Mouse (Mus musculus) midbrain, embryonic 12.5 days (tissue): Measurements from ENCODE around the gene Pde4dip. TPM values are rescaled to one million over a fixed set of nuclear protein-coding genes. Genes with fewer than 3 reads are reported as not detected.

Experiments used
- ATAC-seq: fragments of 200-750 bp; cut with Nextera tagmentation; 2 replicates; pipeline ENCODE4 v1.8.0; 2017; ENCODE audit warnings: low read depth, moderate TSS enrichment, moderate library complexity; ENCODE audit not compliant: low FRiP score
- H3K27ac ChIP-seq: fragments of 300-500 bp; sonication (generic); replicated peaks from 2 replicates; pipeline ENCODE4 v1.5.1; 2016; ENCODE audit warnings: mild to moderate bottlenecking
- H3K27me3 ChIP-seq: fragments of 300-500 bp; sonication (generic); 2 replicates; pipeline ENCODE4 v1.6.1; 2016; ENCODE audit warnings: mild to moderate bottlenecking
- H3K36me3 ChIP-seq: fragments of 300-500 bp; sonication (generic); 2 replicates; pipeline ENCODE4 v1.6.1; 2016
- H3K4me1 ChIP-seq: fragments of 300-500 bp; sonication (generic); 2 replicates; pipeline ENCODE4 v1.6.1; 2016
- H3K4me2 ChIP-seq: fragments of 300-500 bp; sonication (generic); replicated peaks from 2 replicates; pipeline ENCODE4 v1.6.1; 2016; ENCODE audit warnings: mild to moderate bottlenecking, moderate library complexity
- H3K4me3 ChIP-seq: fragments of 300-500 bp; sonication (generic); 2 replicates; pipeline ENCODE4 v1.5.1; 2016; ENCODE audit warnings: mild to moderate bottlenecking
- H3K9ac ChIP-seq: fragments of 300-500 bp; sonication (generic); replicated peaks from 2 replicates; pipeline ENCODE4 v1.6.1; 2016; ENCODE audit warnings: mild to moderate bottlenecking, moderate library complexity
- H3K9me3 ChIP-seq: fragments of 300-500 bp; sonication (generic); 2 replicates; pipeline ENCODE4 v1.6.1; 2016; ENCODE audit warnings: mild to moderate bottlenecking
- WGBS: fragments of 180-500 bp; shearing (Covaris S2); methylation state at CpG from one replicate; pipeline ENCODE4 v1.1.7; 2016; 5-methylcytosine and 5-hydroxymethylcytosine counted together
- polyA plus RNA-seq: library from polyadenylated mRNA; unstranded; fragments of >200 nt; fragmentation: Nextera tagmentation; extraction: Ambion mirVana; gene quantifications from 2 replicates; pipeline ENCODE4 v1.2.1, GENCODE M21; 2016

Pde4dip gene
- polyA plus RNA-seq, 1 experiment from 2014 or later: 38.1 TPM

DNA sequence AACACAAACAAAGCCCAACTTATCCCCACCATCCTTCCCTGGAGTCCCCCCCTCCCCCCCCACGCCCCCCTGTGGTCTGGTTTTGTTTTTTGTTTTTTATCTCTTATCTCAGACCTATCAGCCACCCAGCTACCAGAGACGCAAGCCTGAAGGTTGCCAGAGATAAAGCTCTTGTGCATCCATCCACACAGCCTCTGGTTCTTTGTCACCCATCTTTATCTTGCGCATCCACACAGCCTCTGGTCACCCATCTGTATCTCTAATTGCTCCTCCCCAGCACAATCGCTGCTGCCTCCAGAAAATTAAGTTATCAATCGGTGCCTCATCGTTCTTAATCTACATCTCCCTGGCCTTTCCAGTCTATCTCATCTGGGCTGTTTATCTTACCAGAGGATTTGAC lies 1.7 kb upstream of the Pde4dip start:
- H3K9ac ChIP-seq: no peak overlapping the region
- no peak overlapping the region for H3K27ac ChIP-seq
- no peaks in the 10 kb centered on the region for H3K36me3 ChIP-seq
- H3K4me2 ChIP-seq: no peak overlapping the region
- no peak overlapping the region for H3K4me3 ChIP-seq
- peaks cover 25% of the 10 kb centered on the region for H3K27me3 ChIP-seq
- ATAC-seq: no peak
- peaks cover 5% of the 10 kb centered on the region; the same call in 1 of the 2 replicates for H3K4me1 ChIP-seq
- 66% methylated on average over 6 of the region's 6 CpGs for WGBS
- H3K9me3 ChIP-seq: 0 out of 2 replicates have a peak, but pooled peaks cover 4% of the 10 kb centered on the region

DNA sequence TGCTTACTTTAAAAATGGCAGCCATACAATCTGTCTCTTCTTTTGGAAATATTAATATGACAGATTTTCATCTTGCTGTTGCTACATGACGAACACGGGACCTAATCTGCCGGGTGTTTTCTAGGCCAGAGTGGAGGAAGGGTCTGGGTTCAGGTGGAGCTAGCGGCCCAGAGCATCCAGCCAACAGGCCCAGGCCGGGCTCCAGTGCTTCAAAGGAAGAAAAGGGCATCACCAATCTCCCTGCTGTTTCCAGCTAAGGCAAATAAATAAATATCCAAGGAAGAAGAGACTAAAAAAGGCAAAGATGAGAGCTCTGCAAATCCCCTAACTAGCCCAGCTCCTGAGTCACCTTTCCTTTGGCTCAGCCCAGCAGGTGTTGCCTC lies 731 bp downstream of the Pde4dip start:
- 49% methylated on average over 5 of the region's 5 CpGs for WGBS
- Histone ChIP-seq H3K4me2 (peak overlapping the region; percentile 93), H3K27me3 (peaks cover 25% of the 10 kb centered on the region), H3K9ac (peak overlapping the region; percentile 71), H3K36me3 (no peaks in the 10 kb centered on the region), H3K27ac (no peak overlapping the region), H3K4me3 (peak overlapping the region; percentile 55), H3K4me1 (peaks cover 5% of the 10 kb centered on the region; the same call in 1 of the 2 replicates), H3K9me3 (no peaks in the 10 kb centered on the region)
- ATAC-seq: no peak

DNA sequence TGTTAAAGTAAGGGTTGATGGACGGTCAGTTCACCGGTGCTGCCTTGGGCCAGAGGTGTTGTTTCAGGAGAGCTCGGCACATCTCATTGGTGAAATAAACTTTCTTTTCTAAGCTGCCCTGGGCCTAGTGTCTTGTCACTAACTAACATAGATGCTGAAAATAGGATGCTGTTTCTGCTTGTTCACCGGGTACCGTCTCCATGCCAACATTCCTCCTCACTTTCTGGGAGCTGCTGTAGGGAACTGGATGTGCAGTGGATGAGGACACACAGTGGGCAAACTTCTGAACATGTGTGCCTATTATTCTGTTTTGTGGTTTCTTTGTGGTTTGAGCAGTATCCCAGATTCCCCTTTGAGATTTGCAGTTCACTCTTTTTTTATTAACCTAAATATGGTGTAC lies 6.9 kb downstream of the Pde4dip start:
- no peaks in the 10 kb centered on the region for H3K36me3 ChIP-seq
- no peak overlapping the region for H3K9ac ChIP-seq
- H3K4me3 ChIP-seq: no peak overlapping the region
- ATAC-seq: no peak
- no peaks in the 10 kb centered on the region for H3K4me1 ChIP-seq
- no peaks in the 10 kb centered on the region for H3K27me3 ChIP-seq
- no peak overlapping the region for H3K27ac ChIP-seq
- WGBS: 92% methylated on average over 5 of the region's 5 CpGs
- H3K9me3 ChIP-seq: no peaks in the 10 kb centered on the region
- no peak overlapping the region for H3K4me2 ChIP-seq

DNA sequence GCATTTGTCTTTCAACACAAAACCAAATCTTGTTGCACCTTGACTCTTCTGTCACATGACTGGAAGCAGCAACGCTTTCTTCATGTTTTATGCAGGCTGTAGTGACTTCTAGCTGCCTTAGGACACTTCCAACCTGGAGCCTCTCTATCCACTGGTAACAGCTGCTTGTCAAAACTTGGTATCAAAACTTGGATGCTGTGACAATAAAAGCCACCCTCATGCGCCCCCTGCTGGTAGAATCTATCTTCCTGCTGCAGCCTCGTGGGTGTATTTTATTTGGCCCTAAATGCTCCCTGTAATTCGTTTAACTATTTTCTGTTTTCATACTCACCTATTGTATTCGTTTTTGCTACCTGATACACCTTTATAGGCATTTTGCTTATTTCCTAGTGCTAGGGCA lies 9.3 kb downstream of the Pde4dip start:
- H3K9ac ChIP-seq: no peak overlapping the region
- no peak overlapping the region for H3K4me2 ChIP-seq
- peak; percentile 38; the same call in 1 of the 2 replicates for ATAC-seq
- WGBS: 16% methylated on average over 5 of the region's 5 CpGs
- H3K27me3 ChIP-seq: no peaks in the 10 kb centered on the region
- no peaks in the 10 kb centered on the region for H3K4me1 ChIP-seq
- H3K4me3 ChIP-seq: no peak overlapping the region
- no peak overlapping the region for H3K27ac ChIP-seq
- H3K9me3 ChIP-seq: no peaks in the 10 kb centered on the region
- H3K36me3 ChIP-seq: no peaks in the 10 kb centered on the region

DNA sequence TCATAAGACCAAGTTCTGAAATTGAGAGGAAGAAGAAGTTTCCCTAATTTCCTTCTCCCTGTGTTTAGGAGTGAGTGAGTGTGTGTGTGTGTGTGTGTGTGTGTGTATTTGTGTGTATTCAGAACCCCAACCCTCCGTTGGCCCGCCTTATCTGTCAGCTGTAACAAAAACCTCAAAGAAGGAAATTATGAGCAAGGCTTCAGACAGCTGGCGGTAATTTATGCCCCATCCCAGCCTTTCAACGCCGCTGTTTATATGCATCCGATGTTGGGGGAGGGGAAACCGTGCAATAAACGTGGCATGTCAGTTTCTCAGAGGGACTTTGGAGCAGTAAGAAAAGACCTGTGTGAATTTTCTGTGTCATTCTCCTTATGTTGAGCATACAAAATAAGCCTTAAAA lies 12.2 kb downstream of the Pde4dip start:
- 58% methylated on average over 8 of the region's 8 CpGs for WGBS
- no peak for ATAC-seq
- no peaks in the 10 kb centered on the region for H3K27me3 ChIP-seq

DNA sequence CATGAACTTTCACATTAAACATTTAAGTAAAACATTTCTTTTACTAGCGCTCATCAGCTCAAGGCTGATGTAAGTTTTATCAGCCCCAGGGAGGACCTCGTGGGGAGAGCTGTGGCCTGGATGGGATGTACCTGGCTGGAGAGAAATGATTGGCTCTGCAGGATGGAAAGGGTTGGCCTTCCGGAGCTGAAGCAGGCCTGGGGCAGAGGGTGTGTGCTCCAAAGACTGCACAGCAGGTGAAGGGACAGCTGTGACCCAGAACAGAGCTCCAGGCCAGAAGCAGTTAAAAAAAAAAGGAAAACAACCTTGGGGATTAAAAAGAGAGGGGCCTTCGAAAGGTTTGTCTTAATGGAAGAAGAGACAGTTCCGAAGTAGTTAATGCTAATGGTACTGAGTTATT lies 13.7 kb downstream of the Pde4dip start:
- ATAC-seq: no peak
- Histone ChIP-seq H3K9me3 (no peaks in the 10 kb centered on the region), H3K27me3 (peaks cover under 1% of the 10 kb centered on the region; the same call in 1 of the 2 replicates), H3K4me2 (no peak overlapping the region), H3K4me1 (no peaks in the 10 kb centered on the region), H3K4me3 (no peak overlapping the region), H3K9ac (no peak overlapping the region), H3K27ac (no peak overlapping the region), H3K36me3 (no peaks in the 10 kb centered on the region)
- 19% methylated on average over 5 of the region's 5 CpGs for WGBS

More for the DNA sequence above, 12.2 kb downstream of the Pde4dip start:
- no peak overlapping the region for H3K27ac ChIP-seq
- H3K9ac ChIP-seq: no peak overlapping the region
- H3K9me3 ChIP-seq: no peaks in the 10 kb centered on the region
- H3K4me2 ChIP-seq: no peak overlapping the region
- no peaks in the 10 kb centered on the region for H3K4me1 ChIP-seq
- H3K36me3 ChIP-seq: no peaks in the 10 kb centered on the region
- H3K4me3 ChIP-seq: no peak overlapping the region

DNA sequence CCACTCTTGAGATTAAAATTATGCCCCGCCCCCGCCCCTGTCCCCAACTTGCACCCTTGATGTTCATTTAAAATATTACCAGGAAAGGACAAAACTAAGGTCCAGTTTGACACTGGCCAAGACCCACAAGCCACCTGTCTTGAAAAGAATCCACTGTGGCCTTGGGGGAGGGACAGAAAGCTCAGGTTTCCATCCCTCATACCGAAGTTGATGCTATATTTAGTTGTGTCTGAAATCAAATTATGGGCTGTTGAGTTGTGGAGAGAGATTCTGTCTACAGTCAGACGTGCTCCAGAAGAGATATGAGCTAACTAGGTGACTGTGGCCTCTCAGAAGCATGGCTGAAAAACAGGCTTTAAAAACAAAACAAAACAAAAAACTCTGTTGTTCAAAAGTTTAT lies 18.8 kb downstream of the Pde4dip start:
- Histone ChIP-seq H3K9me3 (no peaks in the 10 kb centered on the region), H3K27me3 (peaks cover 38% of the 10 kb centered on the region), H3K36me3 (no peaks in the 10 kb centered on the region), H3K9ac (no peak overlapping the region), H3K4me1 (peaks cover 15% of the 10 kb centered on the region), H3K27ac (no peak overlapping the region), H3K4me2 (no peak overlapping the region), H3K4me3 (no peak overlapping the region)
- 76% methylated on average over 4 of the region's 4 CpGs for whole genome bisulfite sequencing
- no peak for ATAC-seq

DNA sequence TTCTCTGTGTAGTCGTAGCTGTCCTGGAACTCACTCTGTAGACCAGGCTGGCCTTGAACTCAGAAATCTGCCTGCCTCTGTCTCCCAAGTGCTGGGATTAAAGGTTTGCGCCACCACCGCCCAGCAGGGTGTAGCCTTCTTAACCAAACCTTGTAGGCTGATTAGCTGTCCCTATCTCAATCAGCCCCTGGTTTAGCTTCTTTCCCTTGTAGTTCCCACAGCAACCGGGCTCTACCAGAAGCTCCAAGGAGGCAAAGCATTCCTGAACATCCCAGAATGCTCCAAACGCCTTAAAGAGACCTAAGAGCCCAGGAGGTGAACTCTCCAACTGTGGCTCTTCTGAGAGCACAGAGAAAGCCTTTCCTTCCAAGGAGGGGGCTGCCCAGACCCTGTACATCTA lies 19.8 kb downstream of the Pde4dip start:
- no peaks in the 10 kb centered on the region for H3K36me3 ChIP-seq
- H3K9ac ChIP-seq: no peak overlapping the region
- H3K4me3 ChIP-seq: no peak overlapping the region
- 45% methylated on average over 5 of the region's 5 CpGs for WGBS
- H3K27me3 ChIP-seq: peaks cover 38% of the 10 kb centered on the region
- H3K4me1 ChIP-seq: peaks cover 15% of the 10 kb centered on the region
- H3K27ac ChIP-seq: no peak overlapping the region
- ATAC-seq: no peak
- H3K9me3 ChIP-seq: no peaks in the 10 kb centered on the region
- no peak overlapping the region for H3K4me2 ChIP-seq

DNA sequence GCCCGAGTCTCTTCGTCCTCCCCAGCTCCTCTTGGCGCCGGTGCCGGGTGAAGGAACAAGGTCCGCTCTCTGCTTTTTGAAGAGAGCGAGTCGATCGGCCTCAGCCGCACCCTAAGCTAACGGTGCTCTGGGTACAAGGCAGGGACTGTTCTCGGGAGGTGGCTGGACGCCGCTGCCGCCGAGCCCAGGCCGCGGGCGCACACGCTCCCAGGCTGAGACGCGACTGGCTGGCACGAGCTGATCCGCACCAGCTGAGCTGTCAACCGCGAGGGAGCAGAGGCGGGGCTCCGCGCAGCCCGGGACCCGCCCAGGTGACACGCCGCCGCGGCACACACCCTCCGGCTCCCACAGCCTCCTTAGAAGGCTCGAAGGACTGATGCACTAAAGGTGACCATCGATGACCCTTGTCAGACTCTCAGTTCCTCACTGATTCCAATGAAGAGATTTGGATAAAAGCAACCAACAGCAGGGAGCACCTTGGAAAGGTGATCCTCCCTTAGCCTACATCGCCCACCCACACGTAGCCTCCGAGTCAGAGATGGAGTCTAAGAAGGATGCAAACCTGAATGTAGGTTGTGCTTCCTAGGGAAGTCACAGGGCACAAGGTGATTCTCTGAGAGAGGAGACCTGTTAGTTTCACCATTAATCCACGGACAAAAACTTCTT lies 20.4 kb downstream of the Pde4dip start:
- H3K27me3 ChIP-seq: peaks cover 38% of the 10 kb centered on the region
- H3K9me3 ChIP-seq: no peaks in the 10 kb centered on the region
- WGBS: 4% methylated on average over 42 of the region's 42 CpGs
- peak overlapping the region; percentile 96 for H3K4me2 ChIP-seq
- H3K9ac ChIP-seq: peak overlapping the region; percentile 59
- peak overlapping the region; percentile 52 for H3K4me3 ChIP-seq
- peaks cover 15% of the 10 kb centered on the region for H3K4me1 ChIP-seq
- no peak overlapping the region for H3K27ac ChIP-seq
- ATAC-seq: peak; percentile 90
- no peaks in the 10 kb centered on the region for H3K36me3 ChIP-seq

DNA sequence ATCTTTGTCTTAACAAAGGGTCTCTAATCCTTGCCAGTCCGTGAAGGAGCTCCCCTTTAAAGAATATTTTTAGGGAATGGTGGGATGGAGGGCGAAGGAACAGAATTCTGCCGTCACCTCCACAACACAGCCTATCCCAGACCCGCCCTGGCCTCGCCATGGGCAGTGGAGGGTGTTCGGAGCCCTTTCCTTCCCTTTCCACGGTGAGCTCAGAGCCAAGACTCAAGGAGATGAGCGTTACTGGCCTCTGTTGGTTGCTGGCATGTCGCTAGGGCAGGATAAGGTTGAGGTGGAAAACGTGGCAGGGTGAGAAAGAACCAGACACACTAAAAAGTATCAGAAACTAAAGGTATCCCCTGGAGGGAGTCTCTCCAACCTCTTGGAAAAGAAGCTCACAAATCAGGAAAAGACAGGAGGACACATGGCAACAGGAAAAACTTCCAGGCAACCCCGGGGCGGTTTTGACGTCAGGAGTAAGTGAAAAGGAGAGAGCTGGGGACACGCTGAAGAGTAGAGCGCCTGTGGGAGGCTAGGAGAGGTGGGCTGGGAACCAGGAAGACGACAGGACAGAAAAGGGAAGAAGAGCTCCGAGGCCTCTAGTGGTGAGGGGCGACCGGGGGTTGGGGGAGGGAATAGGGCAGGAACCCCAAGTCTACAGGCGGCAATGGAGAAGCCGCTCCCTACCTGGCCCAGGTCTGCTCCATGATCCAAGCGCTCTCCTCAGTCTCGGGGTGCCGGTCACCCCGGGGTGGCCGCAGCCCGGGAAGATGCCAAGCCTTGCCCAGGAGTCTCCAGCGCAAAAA lies 21.1 kb downstream of the Pde4dip start:
- 2% methylated on average over 28 of the region's 28 CpGs for WGBS
- peak; percentile 75 for ATAC-seq
- H3K4me1 ChIP-seq: peaks cover 15% of the 10 kb centered on the region

DNA sequence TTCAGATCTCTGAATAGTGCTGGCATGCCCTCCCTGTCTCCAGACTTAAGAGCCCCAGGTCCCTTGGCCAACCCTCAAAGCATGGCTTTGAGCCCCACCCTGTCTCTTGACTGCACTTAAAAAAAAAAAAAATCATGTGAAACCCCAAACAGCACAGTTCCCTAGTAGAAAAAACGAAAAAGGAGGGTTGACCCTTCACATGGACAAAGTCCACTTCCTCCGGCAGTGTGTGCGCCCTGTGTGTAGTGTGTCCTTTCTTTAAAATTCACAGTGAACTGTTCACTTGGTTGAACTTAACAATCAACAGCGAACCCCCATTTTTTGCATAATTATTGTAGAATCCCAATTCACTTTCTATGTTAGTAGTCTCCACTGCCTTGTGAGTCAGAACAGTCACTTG lies 21.8 kb downstream of the Pde4dip start:
- no peak overlapping the region for H3K4me2 ChIP-seq
- no peak for ATAC-seq
- no peak overlapping the region for H3K9ac ChIP-seq
- H3K4me3 ChIP-seq: no peak overlapping the region
- no peaks in the 10 kb centered on the region for H3K36me3 ChIP-seq
- no peaks in the 10 kb centered on the region for H3K9me3 ChIP-seq
- peaks cover 38% of the 10 kb centered on the region for H3K27me3 ChIP-seq
- H3K4me1 ChIP-seq: peaks cover 15% of the 10 kb centered on the region
- no peak overlapping the region for H3K27ac ChIP-seq
- WGBS: 64% methylated on average over 4 of the region's 4 CpGs

More for the DNA sequence above, 21.1 kb downstream of the Pde4dip start:
- Histone ChIP-seq H3K27me3 (peaks cover 38% of the 10 kb centered on the region), H3K36me3 (no peaks in the 10 kb centered on the region), H3K9me3 (no peaks in the 10 kb centered on the region), H3K9ac (peak overlapping the region; percentile 59), H3K27ac (no peak overlapping the region), H3K4me2 (peak overlapping the region; percentile 96), H3K4me3 (peak overlapping the region; percentile 52)

DNA sequence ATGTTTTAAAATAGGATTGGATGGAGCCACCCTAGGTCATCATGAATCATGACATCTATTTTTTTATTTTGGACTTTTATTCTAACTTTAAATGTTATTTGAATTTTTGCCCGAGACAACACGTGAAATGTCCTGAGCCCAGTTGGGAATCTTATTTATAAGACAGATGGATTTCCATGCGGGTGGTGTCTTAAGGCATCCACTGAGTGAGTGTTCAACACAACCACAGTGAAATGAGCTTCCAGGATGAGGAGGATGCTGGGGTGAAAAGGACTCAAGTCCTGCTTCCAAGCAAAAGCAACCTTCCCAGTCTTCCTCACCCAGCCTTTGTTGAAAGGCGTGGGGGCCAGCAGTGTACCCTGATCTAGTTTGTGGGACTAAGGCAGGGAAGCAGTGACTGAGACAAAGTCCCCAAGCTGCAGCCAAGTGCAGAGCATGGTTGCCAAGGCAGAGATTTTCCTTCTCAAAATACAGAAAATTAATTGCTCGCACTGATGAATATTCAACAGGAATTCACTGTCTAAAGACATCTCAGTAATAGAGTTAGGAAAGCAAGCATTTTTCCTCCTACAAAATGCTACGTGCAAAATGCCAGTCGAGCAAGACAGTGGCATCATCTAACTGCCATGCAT lies 27.6 kb downstream of the Pde4dip start:
- H3K4me1 ChIP-seq: no peaks in the 10 kb centered on the region
- H3K27me3 ChIP-seq: peaks cover 2% of the 10 kb centered on the region; the same call in 1 of the 2 replicates
- H3K4me3 ChIP-seq: no peak overlapping the region
- no peak overlapping the region for H3K9ac ChIP-seq
- H3K36me3 ChIP-seq: no peaks in the 10 kb centered on the region
- H3K27ac ChIP-seq: no peak overlapping the region
- no peak for ATAC-seq
- no peak overlapping the region for H3K4me2 ChIP-seq
- WGBS: 90% methylated on average over 7 of the region's 7 CpGs
- no peaks in the 10 kb centered on the region for H3K9me3 ChIP-seq
